Mouse (Mus musculus): ENCODE data around the gene Bahcc1.

DNA sequence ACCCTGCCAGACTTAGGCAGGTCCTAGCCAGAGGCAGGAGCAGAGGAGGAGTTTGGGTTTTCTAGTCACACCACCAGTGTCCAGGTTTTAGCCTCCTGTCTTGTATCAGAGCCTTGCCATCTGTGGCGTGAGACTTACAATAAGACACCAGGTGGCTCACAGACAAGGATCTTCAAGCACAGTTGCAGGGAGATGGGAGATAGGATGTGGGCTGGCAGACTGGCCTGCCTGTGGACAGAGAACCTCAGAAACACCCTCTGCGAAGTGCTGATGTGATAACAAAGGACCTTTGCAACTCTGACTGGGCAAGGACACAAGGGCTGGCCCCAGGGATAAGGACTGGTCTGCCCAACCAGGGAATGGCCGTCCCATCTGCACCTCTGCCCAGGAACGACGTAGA lies 66.7 kb downstream of the Bahcc1 start:
- TF ChIP-seq CTCF (IDR thresholded peaks at IDR 0.05; ENCODE audit: extremely low read depth, insufficient read depth, low read length) (no peak), POLR2A (IDR thresholded peaks at IDR 0.05; ENCODE audit: extremely low read depth, insufficient read depth, low read length) (no peak)

Measured in cortical plate, adult 2 months (tissue).